Mouse (Mus musculus) liver, embryonic 11.5 days (tissue): Measurements from ENCODE around the gene Ebf1. TPM values are rescaled to one million over a fixed set of nuclear protein-coding genes. Genes with fewer than 3 reads are reported as not detected.

Source experiments
- ATAC-seq: fragments of 200-750 bp; cut with Nextera tagmentation; replicated peaks from 2 replicates; pipeline ENCODE4 v1.8.0; 2017; ENCODE audit warnings: moderate number of reproducible peaks, mild to moderate bottlenecking, moderate TSS enrichment, moderate library complexity; ENCODE audit not compliant: low FRiP score
- DNase-seq: peaks from one replicate; pipeline ENCODE4 v3.0.0-alpha.2; 2017; ENCODE audit warnings: low spot score
- H3K27ac ChIP-seq: fragments of 300-500 bp; sonication (generic); 2 replicates; pipeline ENCODE4 v1.5.1; 2014; ENCODE audit warnings: mild to moderate bottlenecking, low read depth, low read length, control low read depth
- H3K27me3 ChIP-seq: fragments of 300-500 bp; sonication (generic); replicated peaks from 2 replicates; pipeline ENCODE4 v1.6.1; 2014; ENCODE audit warnings: low read length, mixed read lengths; ENCODE audit not compliant: control insufficient read depth, insufficient read depth
- H3K36me3 ChIP-seq: fragments of 300-500 bp; sonication (generic); 2 replicates; pipeline ENCODE4 v1.6.1; 2014; ENCODE audit warnings: mild to moderate bottlenecking, low read length, moderate library complexity, mixed read lengths; ENCODE audit not compliant: control insufficient read depth, insufficient read depth
- H3K4me1 ChIP-seq: fragments of 300-500 bp; sonication (generic); replicated peaks from 2 replicates; pipeline ENCODE4 v1.6.1; 2014; ENCODE audit warnings: low read length, mixed read lengths; ENCODE audit not compliant: control insufficient read depth, insufficient read depth
- H3K4me2 ChIP-seq: fragments of 300-500 bp; sonication (generic); 2 replicates; pipeline ENCODE4 v1.6.1; 2014; ENCODE audit warnings: mild to moderate bottlenecking, control low read depth, moderate library complexity
- H3K4me3 ChIP-seq: fragments of 300-500 bp; sonication (generic); 2 replicates; pipeline ENCODE4 v1.5.1; 2014; ENCODE audit warnings: low read depth, low read length, control low read depth
- H3K9ac ChIP-seq: fragments of 300-500 bp; sonication (generic); 2 replicates; pipeline ENCODE4 v1.6.1; 2014; ENCODE audit warnings: low read depth, low read length, control low read depth
- H3K9me3 ChIP-seq: fragments of 300-500 bp; sonication (generic); 2 replicates; pipeline ENCODE4 v1.6.1; 2016; ENCODE audit warnings: low read length, inconsistent platforms, mixed read lengths; ENCODE audit not compliant: control insufficient read depth
- WGBS: fragments of 180-500 bp; shearing (Covaris S2); extraction: QIAGEN DNeasy Blood & Tissue Kit; methylation state at CpG from one replicate; pipeline ENCODE4 v1.1.7; 2014; 5-methylcytosine and 5-hydroxymethylcytosine counted together
- polyA plus RNA-seq: library from polyadenylated mRNA; unstranded; fragments of >200 nt; fragmentation: Nextera tagmentation; extraction: Ambion mirVana; gene quantifications from 2 replicates; pipeline ENCODE4 v1.2.1, GENCODE M21; 2014

The Ebf1 gene
- polyA plus RNA-seq, 1 experiment from 2014 or later, result 0.99 TPM

GRCm38 (mm10) chr11:44763992-44764835 lies 147.1 kb downstream of the Ebf1 start:
- no peaks in the 10 kb centered on the region for H3K36me3 ChIP-seq
- H3K4me1 ChIP-seq, result no peaks in the 10 kb centered on the region
- 78% methylated on average over 7 of the region's 7 CpGs for WGBS
- H3K4me3 ChIP-seq, result no peak overlapping the region
- H3K27ac ChIP-seq, result no peak overlapping the region
- H3K4me2 ChIP-seq, result no peak overlapping the region
- H3K9ac ChIP-seq, result no peak overlapping the region
- H3K9me3 ChIP-seq, result no peaks in the 10 kb centered on the region
- ATAC-seq (no peak), DNase-seq (no peak)
- H3K27me3 ChIP-seq, result no peaks in the 10 kb centered on the region

- Histone ChIP-seq H3K36me3 (no peaks in the 10 kb centered on the region), H3K4me2 (no peak overlapping the region), H3K27ac (no peak overlapping the region), H3K4me1 (no peaks in the 10 kb centered on the region), H3K9me3 (no peaks in the 10 kb centered on the region), H3K27me3 (no peaks in the 10 kb centered on the region), H3K9ac (no peak overlapping the region), H3K4me3 (no peak overlapping the region)
- DNase-seq, result no peak
- ATAC-seq, result no peak
- 76% methylated on average over 11 of the region's 11 CpGs for WGBS
These were observed 147.9 kb downstream of the Ebf1 start for GRCm38 (mm10) chr11:44764988-44765387.

DNA sequence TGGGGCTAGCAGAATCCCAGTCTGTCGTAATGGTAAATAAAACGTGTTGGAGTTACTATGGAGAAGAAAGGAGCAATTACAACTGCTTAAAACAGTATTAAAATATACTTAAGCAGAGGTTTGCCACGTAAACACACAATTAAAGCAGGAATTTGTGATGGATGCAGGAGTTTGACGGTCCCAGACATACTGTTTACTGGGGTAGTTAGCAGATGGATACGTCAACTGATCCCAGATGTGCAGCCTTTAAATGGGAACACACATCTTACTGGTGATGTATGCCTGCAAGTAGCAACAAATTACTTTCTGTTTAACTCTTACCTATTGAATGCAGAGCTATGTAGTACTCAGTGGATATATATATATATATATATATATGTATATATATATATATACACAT lies 149.1 kb downstream of the Ebf1 start:
- ATAC-seq (no peak), DNase-seq (no peak)
- no peaks in the 10 kb centered on the region for H3K36me3 ChIP-seq
- no peaks in the 10 kb centered on the region for H3K9me3 ChIP-seq
- no peaks in the 10 kb centered on the region for H3K27me3 ChIP-seq
- no peak overlapping the region for H3K4me2 ChIP-seq
- H3K4me3 ChIP-seq, result no peak overlapping the region
- H3K27ac ChIP-seq, result no peak overlapping the region
- no peak overlapping the region for H3K9ac ChIP-seq
- WGBS, result 63% methylated on average over 5 of the region's 5 CpGs
- H3K4me1 ChIP-seq, result no peaks in the 10 kb centered on the region

DNA sequence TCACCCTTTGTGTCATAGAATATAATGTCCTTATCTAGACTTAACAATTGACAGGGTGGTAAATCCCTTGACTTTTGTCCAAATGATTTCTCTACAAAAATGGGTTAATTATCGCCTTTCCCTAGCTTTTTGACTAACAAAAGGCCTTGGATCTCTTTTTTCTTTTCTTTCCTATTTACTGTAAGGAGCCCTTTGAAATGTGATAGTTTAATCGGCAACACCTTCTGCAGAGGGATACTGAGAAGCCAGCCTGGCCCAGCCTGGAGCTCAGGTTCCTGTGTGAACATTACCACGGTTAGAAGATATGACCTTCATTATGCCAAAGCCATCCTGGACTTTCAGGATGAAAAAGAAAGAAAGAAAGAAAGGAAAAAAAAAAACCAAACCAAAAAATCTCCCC lies 150.2 kb downstream of the Ebf1 start:
- Histone ChIP-seq H3K4me1 (no peaks in the 10 kb centered on the region), H3K27ac (no peak overlapping the region), H3K4me3 (no peak overlapping the region), H3K36me3 (no peaks in the 10 kb centered on the region), H3K9ac (no peak overlapping the region), H3K9me3 (no peaks in the 10 kb centered on the region), H3K27me3 (no peaks in the 10 kb centered on the region), H3K4me2 (no peak overlapping the region)
- WGBS, result 23% methylated on average over 3 of the region's 3 CpGs
- DNase-seq, result no peak
- no peak for ATAC-seq

DNA sequence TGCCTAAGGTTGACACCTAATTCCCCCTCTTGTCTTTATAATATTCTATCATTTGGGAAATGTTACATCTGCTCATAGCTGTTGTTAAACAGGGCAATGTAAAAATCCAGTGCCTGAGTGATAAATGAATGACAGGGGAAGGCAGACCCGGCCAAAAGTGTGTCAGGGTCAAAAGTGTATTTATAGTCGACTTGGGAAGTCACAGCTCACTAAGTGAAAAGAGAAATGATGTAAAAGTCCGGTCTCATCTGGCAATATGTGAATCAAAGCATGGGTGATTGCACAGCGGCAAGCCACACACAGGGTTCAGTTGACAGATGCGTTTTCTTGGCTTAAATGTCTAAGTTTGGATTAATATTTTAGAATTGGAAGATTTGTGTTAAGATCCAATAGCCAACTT lies 151.2 kb downstream of the Ebf1 start:
- 67% methylated on average over 5 of the region's 5 CpGs for WGBS
- Histone ChIP-seq H3K27me3 (no peaks in the 10 kb centered on the region), H3K27ac (no peak overlapping the region), H3K4me3 (no peak overlapping the region), H3K4me2 (no peak overlapping the region), H3K4me1 (no peaks in the 10 kb centered on the region), H3K9ac (no peak overlapping the region), H3K36me3 (no peaks in the 10 kb centered on the region), H3K9me3 (no peaks in the 10 kb centered on the region)
- DNase-seq, result no peak
- ATAC-seq, result no peak

DNA sequence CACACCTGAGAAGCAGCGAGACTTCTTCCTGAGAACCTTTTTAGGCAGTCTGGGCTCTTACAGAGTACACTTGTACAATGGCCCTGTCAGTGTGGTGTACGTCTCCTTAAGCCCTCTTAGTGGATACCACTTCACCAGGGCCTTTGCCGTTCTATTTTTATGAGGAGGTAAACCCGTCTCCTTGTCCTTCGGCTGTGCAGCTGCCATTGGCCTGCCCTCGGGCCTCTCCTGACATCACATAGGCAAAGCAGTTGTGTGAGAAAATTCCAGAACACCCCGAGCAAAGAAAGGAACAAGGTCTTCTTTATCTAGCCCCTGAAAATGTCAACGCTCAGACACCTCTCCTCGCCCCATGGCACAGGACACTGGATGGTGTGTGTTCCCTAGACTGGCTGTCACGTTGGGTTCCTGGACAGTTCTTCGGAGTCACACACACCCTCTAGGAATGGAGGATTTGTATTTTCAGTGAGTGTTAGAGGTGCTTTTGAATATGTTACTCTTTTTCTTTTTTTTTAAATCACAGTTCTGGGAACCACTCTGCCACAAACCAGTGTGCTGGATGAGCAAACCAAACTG lies 154.0 kb downstream of the Ebf1 start:
- ATAC-seq (no peak), DNase-seq (no peak)
- no peak overlapping the region for H3K9ac ChIP-seq
- no peaks in the 10 kb centered on the region for H3K27me3 ChIP-seq
- no peaks in the 10 kb centered on the region for H3K36me3 ChIP-seq
- no peaks in the 10 kb centered on the region for H3K9me3 ChIP-seq
- no peak overlapping the region for H3K4me3 ChIP-seq
- 79% methylated on average over 11 of the region's 11 CpGs for WGBS
- no peak overlapping the region for H3K27ac ChIP-seq
- H3K4me2 ChIP-seq, result no peak overlapping the region
- H3K4me1 ChIP-seq, result no peaks in the 10 kb centered on the region

DNA sequence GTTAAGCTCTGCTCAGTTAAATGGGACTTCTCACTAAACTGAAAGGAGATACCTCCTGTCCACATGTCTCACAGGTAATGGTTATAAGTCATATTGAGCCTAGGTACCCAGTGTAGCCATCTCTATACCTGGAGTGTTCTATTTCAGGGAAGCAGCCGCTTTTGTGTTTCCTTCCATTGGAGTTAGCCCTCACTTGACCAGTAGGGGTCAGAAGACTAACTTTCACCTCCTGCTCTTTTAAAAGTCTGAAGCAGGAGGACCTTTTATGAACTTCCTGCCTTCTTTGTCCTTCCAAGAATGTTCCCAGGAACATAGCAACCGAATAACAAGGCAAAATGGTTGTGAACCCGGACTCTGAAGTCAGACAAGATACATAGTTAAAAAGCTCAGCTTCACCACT lies 157.3 kb downstream of the Ebf1 start:
- DNase-seq (no peak), ATAC-seq (no peak)
- Histone ChIP-seq H3K4me3 (no peak overlapping the region), H3K9me3 (no peaks in the 10 kb centered on the region), H3K9ac (no peak overlapping the region), H3K4me1 (no peaks in the 10 kb centered on the region), H3K36me3 (no peaks in the 10 kb centered on the region), H3K27me3 (no peaks in the 10 kb centered on the region), H3K27ac (no peak overlapping the region), H3K4me2 (no peak overlapping the region)
- 60% methylated on average over 3 of the region's 3 CpGs for WGBS

DNA sequence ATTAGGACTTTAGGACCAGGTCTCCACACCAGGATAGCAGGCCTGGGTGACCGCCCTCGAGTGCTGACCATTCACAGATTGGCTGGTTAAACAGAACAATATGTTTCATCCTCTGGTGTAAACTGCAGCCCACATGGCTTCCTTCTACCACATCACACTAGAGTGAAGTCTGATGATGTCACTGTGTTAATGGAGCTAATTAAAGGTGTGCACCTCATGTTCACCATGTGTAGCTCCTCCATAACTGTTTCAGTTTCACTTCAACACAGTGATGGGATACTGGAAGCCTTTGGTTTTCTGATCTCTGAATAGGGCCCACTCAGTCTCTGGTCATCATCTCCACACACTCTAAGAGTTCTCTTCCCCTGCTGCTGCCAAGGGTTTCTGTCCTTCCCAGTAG lies 158.4 kb downstream of the Ebf1 start:
- Histone ChIP-seq H3K9me3 (no peaks in the 10 kb centered on the region), H3K4me1 (no peaks in the 10 kb centered on the region), H3K4me2 (no peak overlapping the region), H3K27ac (no peak overlapping the region), H3K27me3 (no peaks in the 10 kb centered on the region), H3K36me3 (no peaks in the 10 kb centered on the region), H3K4me3 (no peak overlapping the region), H3K9ac (no peak overlapping the region)
- ATAC-seq, result no peak
- no peak for DNase-seq
- WGBS, result 84% methylated on average over 2 of the region's 2 CpGs

GRCm38 (mm10) chr11:44776556-44776955 lies 159.4 kb downstream of the Ebf1 start:
- DNase-seq (no peak), ATAC-seq (no peak)
- Histone ChIP-seq H3K27ac (no peak overlapping the region), H3K9me3 (no peaks in the 10 kb centered on the region), H3K4me3 (no peak overlapping the region), H3K9ac (no peak overlapping the region), H3K36me3 (no peaks in the 10 kb centered on the region), H3K4me1 (no peaks in the 10 kb centered on the region), H3K27me3 (no peaks in the 10 kb centered on the region), H3K4me2 (no peak overlapping the region)
- 59% methylated on average over 2 of the region's 2 CpGs for WGBS
